Mouse (Mus musculus) myocyte (in vitro differentiated cells): ENCODE measurements around the gene Car7. TPM values are rescaled to one million over a fixed set of nuclear protein-coding genes. Genes with fewer than 3 reads are reported as not detected.

Experiments used
- H3K27me3 ChIP-seq: one replicate; pipeline ENCODE4 v1.6.1; 2011; ENCODE audit not compliant: control insufficient read depth, insufficient read depth, insufficient read length
- H3K36me3 ChIP-seq: one replicate; pipeline ENCODE4 v1.6.1; 2011; ENCODE audit not compliant: control insufficient read depth, insufficient read depth
- H3K4me2 ChIP-seq: one replicate; pipeline ENCODE4 v1.6.1; 2011; ENCODE audit warnings: low read depth, control low read depth
- H3K4me3 ChIP-seq: one replicate; pipeline ENCODE4 v1.5.1; 2011; ENCODE audit warnings: mild to moderate bottlenecking, control low read depth, moderate library complexity
- H3K79me2 ChIP-seq: one replicate; pipeline ENCODE4 v1.6.1; 2011; ENCODE audit not compliant: control insufficient read depth, insufficient read depth
- H3ac ChIP-seq: one replicate; pipeline ENCODE4 v1.6.1; 2011; ENCODE audit not compliant: control insufficient read depth, insufficient read length
- CEBPB ChIP-seq: IDR thresholded peaks from 2 replicates; pipeline ENCODE4 v1.6.1; 2011; ENCODE audit warnings: mild to moderate bottlenecking, moderate library complexity; ENCODE audit not compliant: poor library complexity, insufficient read depth, severe bottlenecking
- E2F4 ChIP-seq: IDR thresholded peaks from one replicate; pipeline ENCODE4 v1.6.1; 2011; ENCODE audit warnings: mild to moderate bottlenecking, control low read depth, moderate library complexity; ENCODE audit not compliant: insufficient read depth
- MAX ChIP-seq: IDR thresholded peaks from one replicate; pipeline ENCODE4 v1.6.1; 2011; ENCODE audit warnings: low read depth, mild to moderate bottlenecking, control low read depth
- MYOD1 ChIP-seq, 3 experiments: IDR thresholded peaks; one replicate each; pipeline ENCODE4 v1.6.1; 2011; ENCODE audit warnings: control low read depth in 2 of 3, low read depth in 2 of 3, mild to moderate bottlenecking in 2 of 3, moderate library complexity in 1 of 3; ENCODE audit not compliant: insufficient read length in 2 of 3, control insufficient read depth in 1 of 3
- MYOG ChIP-seq, 3 experiments: IDR thresholded peaks; one replicate each; pipeline ENCODE4 v1.6.1; 2011; ENCODE audit warnings: control low read depth in 2 of 3, low read depth in 2 of 3, mild to moderate bottlenecking in 2 of 3; ENCODE audit not compliant: insufficient read length in 2 of 3, control insufficient read depth in 1 of 3, insufficient read depth in 1 of 3
- POLR2A ChIP-seq: IDR thresholded peaks from one replicate; pipeline ENCODE4 v1.6.1; 2011; ENCODE audit warnings: low read depth, mild to moderate bottlenecking, control low read depth, moderate library complexity; ENCODE audit not compliant: insufficient read length
- POLR2AphosphoS2 ChIP-seq: IDR thresholded peaks from one replicate; pipeline ENCODE4 v1.6.1; 2011; ENCODE audit warnings: low read depth, control low read depth; ENCODE audit not compliant: insufficient read length
- REST ChIP-seq: IDR thresholded peaks from one replicate; pipeline ENCODE4 v1.6.1; 2011; ENCODE audit warnings: mild to moderate bottlenecking, control low read depth, moderate library complexity; ENCODE audit not compliant: insufficient read depth, insufficient read length
- SRF ChIP-seq: IDR thresholded peaks from one replicate; pipeline ENCODE4 v1.6.1; 2011; ENCODE audit warnings: low read depth; ENCODE audit not compliant: control insufficient read depth, insufficient read length
- TCF12 ChIP-seq: IDR thresholded peaks from one replicate; pipeline ENCODE4 v1.6.1; 2011; ENCODE audit warnings: mild to moderate bottlenecking, control low read depth; ENCODE audit not compliant: poor library complexity, insufficient read depth, severe bottlenecking
- TCF3 ChIP-seq: IDR thresholded peaks from one replicate; pipeline ENCODE4 v1.6.1; 2011; ENCODE audit warnings: low read depth, control low read depth; ENCODE audit not compliant: insufficient read length
- USF1 ChIP-seq: IDR thresholded peaks from one replicate; pipeline ENCODE4 v1.6.1; 2011; ENCODE audit warnings: low read depth, mild to moderate bottlenecking, control low read depth, moderate library complexity
- polyA plus RNA-seq: library from polyadenylated mRNA; unstranded; fragments of >200 nt; fragmentation: generic; extraction: Trizol; gene quantifications from one replicate; pipeline ENCODE4 v1.2.1, GENCODE M21; 2012; ENCODE audit warnings: missing spikeins

The Car7 gene
- polyA plus RNA-seq, 1 experiment: 0.64 TPM

DNA sequence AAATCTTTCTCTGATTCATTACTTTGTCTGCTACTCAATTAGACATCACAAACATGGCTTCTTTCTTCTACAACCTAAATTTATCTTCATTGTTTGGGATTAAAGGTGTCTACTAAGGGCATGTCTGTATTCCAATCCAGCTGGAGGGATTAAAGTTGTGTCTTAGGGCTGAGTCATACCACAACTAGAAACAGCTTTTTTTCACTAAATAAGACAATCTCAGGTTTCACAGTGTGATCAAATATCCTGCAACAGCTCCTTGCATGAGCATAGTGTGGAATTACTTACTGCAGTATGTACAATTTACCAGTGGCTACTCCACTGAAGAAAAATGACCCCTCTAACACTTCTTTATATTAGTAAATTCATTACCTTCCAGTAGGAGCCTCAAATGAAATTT, 26.2 kb downstream of the Car7 start:
- Histone ChIP-seq H3K4me2 (no peak overlapping the region), H3K79me2 (no peaks in the 10 kb centered on the region), H3ac (no peak overlapping the region), H3K4me3 (no peak overlapping the region), H3K27me3 (no peaks in the 10 kb centered on the region), H3K36me3 (no peaks in the 10 kb centered on the region)
- no peak for TF ChIP-seq POLR2A
- 0 out of 2 replicates have a peak, but pooled peaks have one; percentile 29 for TF ChIP-seq CEBPB
- no peak for TF ChIP-seq SRF
- no peak for TF ChIP-seq MAX
- TF ChIP-seq E2F4: no peak
- TF ChIP-seq USF1: no peak
- TF ChIP-seq MYOG (IDR thresholded peaks at IDR 0.05; ENCODE audit: control insufficient read depth in 1 of 3, insufficient read depth in 1 of 3, insufficient read length in 2 of 3, low read depth in 2 of 3): no peak

DNA sequence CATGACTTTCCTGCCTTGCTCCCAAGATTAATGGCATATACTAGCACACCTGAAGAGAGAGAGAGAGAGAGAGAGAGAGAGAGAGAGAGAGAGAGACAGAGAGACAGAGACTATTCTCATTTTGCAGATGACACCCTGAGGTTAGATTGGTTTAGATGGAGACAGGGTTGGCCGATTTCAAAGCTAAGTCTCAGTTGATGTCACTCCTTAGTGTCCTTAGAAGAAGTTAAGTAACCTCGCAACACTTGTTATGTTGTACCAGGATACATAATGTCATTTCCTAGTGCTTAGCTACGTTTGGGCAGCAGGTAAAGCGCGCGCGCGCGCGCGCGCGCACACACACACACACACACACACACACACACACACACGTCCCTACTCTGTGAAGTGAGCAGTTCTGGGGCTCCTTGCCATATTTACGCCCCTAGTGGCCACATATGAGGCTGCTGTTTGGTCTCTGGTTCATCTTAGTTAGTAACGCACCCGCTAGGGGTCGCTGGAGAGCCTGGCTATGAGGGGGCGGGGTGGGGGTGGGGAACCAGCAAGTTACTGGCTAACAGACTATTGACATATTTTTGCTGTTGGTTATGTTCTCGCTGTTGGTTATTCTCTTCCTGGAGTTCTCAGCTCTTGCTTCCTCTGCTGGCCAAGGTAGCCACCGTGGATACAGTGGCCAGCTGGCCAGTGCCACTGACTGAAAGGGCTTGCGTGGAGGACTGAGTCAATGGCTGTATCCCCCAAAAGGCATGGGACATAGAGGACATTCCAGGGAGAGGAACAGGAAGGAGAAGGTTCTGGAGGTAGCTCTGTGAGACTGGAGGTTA, 30.4 kb downstream of the Car7 start:
- H3K4me2 ChIP-seq: peak overlapping the region; percentile 38
- TF ChIP-seq REST: no peak
- TF ChIP-seq TCF12: no peak
- TF ChIP-seq USF1: no peak
- no peak for TF ChIP-seq SRF
- TF ChIP-seq CEBPB: no peak
- TF ChIP-seq E2F4: no peak
- TF ChIP-seq TCF3: no peak
- no peak for TF ChIP-seq MAX
- no peak for TF ChIP-seq POLR2A
- no peak for TF ChIP-seq MYOD1 (IDR thresholded peaks at IDR 0.05; ENCODE audit: control insufficient read depth in 1 of 3, insufficient read length in 2 of 3, low read depth in 2 of 3)
- no peak for TF ChIP-seq MYOG (IDR thresholded peaks at IDR 0.05; ENCODE audit: control insufficient read depth in 1 of 3, insufficient read depth in 1 of 3, insufficient read length in 2 of 3, low read depth in 2 of 3)
- TF ChIP-seq POLR2AphosphoS2: no peak
- H3ac ChIP-seq: no peak overlapping the region
- no peaks in the 10 kb centered on the region for H3K27me3 ChIP-seq
- no peak overlapping the region for H3K4me3 ChIP-seq
- H3K79me2 ChIP-seq: no peaks in the 10 kb centered on the region
- no peaks in the 10 kb centered on the region for H3K36me3 ChIP-seq

DNA sequence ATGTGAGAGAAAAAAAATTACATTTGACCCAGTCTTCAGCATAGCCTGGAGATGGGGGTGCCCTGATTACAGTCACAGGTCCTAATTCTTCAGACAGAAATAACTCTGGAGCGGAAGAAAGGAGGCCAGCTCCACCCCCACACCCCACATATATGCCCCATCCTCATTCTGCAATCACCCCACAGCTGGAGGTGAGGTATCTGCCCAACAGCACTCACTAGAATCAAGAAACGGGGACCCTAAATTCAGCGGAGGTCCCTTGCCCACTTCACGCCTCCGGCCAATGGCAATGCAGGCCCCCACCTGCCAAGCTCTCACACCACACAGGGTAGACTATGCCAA, 30.9 kb downstream of the Car7 start:
- H3ac ChIP-seq: no peak overlapping the region
- no peak for TF ChIP-seq CEBPB
- TF ChIP-seq POLR2AphosphoS2: no peak
- TF ChIP-seq USF1: no peak
- TF ChIP-seq TCF12: no peak
- TF ChIP-seq MYOD1 (IDR thresholded peaks at IDR 0.05; ENCODE audit: control insufficient read depth in 1 of 3, insufficient read length in 2 of 3, low read depth in 2 of 3): no peak
- TF ChIP-seq TCF3: no peak
- TF ChIP-seq MAX: no peak
- no peak for TF ChIP-seq MYOG (IDR thresholded peaks at IDR 0.05; ENCODE audit: control insufficient read depth in 1 of 3, insufficient read depth in 1 of 3, insufficient read length in 2 of 3, low read depth in 2 of 3)
- TF ChIP-seq POLR2A: no peak
- no peak for TF ChIP-seq SRF
- no peak for TF ChIP-seq REST
- no peak for TF ChIP-seq E2F4
- no peak overlapping the region for H3K4me2 ChIP-seq
- H3K27me3 ChIP-seq: no peaks in the 10 kb centered on the region
- H3K4me3 ChIP-seq: no peak overlapping the region
- H3K36me3 ChIP-seq: no peaks in the 10 kb centered on the region
- H3K79me2 ChIP-seq: no peaks in the 10 kb centered on the region

DNA sequence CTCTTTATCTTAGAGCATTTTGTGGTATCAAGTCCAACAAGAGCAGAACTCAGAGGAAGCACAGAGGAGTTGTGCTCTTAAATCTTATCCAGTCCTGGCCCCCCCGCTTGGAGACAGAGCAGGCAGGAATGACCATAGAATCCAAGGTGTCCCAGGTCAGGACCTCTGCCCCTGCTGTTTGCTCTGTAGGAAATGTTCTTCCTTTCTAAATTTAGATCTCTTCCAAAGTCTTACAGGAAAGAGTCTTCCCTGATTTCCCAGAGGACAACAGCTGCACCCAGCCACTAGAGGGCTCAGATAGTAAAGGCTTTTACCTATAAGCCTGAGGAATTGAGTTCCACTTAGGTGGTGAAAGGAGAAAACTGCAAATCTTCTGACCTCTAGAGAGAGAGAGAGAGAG, 35.1 kb downstream of the Car7 start:
- Histone ChIP-seq H3K4me3 (no peak overlapping the region), H3K27me3 (peaks cover 5% of the 10 kb centered on the region), H3ac (no peak overlapping the region), H3K79me2 (no peaks in the 10 kb centered on the region), H3K4me2 (no peak overlapping the region), H3K36me3 (no peaks in the 10 kb centered on the region)
- TF ChIP-seq MAX: no peak
- no peak for TF ChIP-seq USF1
- TF ChIP-seq POLR2AphosphoS2: no peak
- no peak for TF ChIP-seq TCF3
- TF ChIP-seq CEBPB: no peak
- TF ChIP-seq SRF: no peak
- TF ChIP-seq REST: no peak
- no peak for TF ChIP-seq E2F4
- no peak for TF ChIP-seq TCF12
- no peak for TF ChIP-seq POLR2A
- no peak for TF ChIP-seq MYOG (IDR thresholded peaks at IDR 0.05; ENCODE audit: control insufficient read depth in 1 of 3, insufficient read depth in 1 of 3, insufficient read length in 2 of 3, low read depth in 2 of 3)
- TF ChIP-seq MYOD1 (IDR thresholded peaks at IDR 0.05; ENCODE audit: control insufficient read depth in 1 of 3, insufficient read length in 2 of 3, low read depth in 2 of 3): no peak
